Mouse (Mus musculus): ENCODE data around the gene Gprin1. TPM values are rescaled to one million over a fixed set of nuclear protein-coding genes. Genes with fewer than 3 reads are reported as not detected.

Gprin1 gene
- polyA plus RNA-seq, 1 experiment, result 0.11 TPM

DNA sequence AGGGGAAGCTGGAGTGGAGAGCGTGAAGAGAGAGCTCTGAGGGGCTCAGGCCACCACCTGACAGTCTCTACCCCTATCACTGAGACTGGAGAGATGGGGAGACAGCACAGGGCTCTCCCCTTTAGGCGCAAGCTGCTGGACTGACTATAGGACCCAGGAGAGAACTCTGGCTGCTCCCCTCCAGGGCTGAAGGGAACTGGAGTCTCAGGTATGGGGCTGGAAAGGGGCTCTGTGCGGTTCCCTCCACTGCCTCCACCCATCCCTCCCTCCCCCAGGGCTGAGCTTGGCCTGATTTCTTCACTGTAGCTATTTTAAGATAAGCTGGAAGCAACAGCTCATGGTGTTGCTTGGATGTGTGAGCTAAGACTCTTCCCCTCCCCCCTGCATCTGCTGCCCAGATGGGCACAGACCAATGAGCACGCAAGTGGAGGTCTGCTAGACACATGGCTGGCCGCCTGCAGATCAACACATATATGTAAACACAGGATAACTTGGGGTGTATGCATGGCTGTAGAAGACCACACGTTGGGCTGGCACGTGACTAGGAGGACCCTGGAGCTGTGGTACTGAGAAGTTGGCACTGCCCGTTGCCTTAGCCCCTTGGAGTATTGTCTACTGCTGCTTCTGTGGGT, 10.6 kb upstream of the Gprin1 start:
- H3ac ChIP-seq (ENCODE audit: control insufficient read depth, insufficient read length), result no peak overlapping the region
- H3K4me3 ChIP-seq, result no peak overlapping the region
- H3K79me2 ChIP-seq (ENCODE audit: control insufficient read depth, insufficient read depth), result no peaks in the 10 kb centered on the region
- peaks cover 49% of the 10 kb centered on the region for H3K27me3 ChIP-seq (ENCODE audit: control insufficient read depth, insufficient read depth, insufficient read length)
- H3K36me3 ChIP-seq (ENCODE audit: control insufficient read depth, insufficient read depth), result no peaks in the 10 kb centered on the region
- no peak overlapping the region for H3K4me2 ChIP-seq (ENCODE audit: low read depth)
- TF ChIP-seq POLR2A (IDR thresholded peaks at IDR 0.05; ENCODE audit: insufficient read length, low read depth) (no peak), TCF3 (IDR thresholded peaks at IDR 0.05; ENCODE audit: insufficient read length, low read depth) (no peak), REST (IDR thresholded peaks at IDR 0.05; ENCODE audit: insufficient read depth, insufficient read length) (no peak), MYOG (IDR thresholded peaks at IDR 0.05; ENCODE audit: control insufficient read depth in 1 of 3, insufficient read depth in 1 of 3, insufficient read length in 2 of 3, low read depth in 2 of 3) (peak in 1 of 3 experiments; percentile 4), TCF12 (IDR thresholded peaks at IDR 0.05; ENCODE audit: insufficient read depth, poor library complexity, severe bottlenecking) (no peak)

DNA sequence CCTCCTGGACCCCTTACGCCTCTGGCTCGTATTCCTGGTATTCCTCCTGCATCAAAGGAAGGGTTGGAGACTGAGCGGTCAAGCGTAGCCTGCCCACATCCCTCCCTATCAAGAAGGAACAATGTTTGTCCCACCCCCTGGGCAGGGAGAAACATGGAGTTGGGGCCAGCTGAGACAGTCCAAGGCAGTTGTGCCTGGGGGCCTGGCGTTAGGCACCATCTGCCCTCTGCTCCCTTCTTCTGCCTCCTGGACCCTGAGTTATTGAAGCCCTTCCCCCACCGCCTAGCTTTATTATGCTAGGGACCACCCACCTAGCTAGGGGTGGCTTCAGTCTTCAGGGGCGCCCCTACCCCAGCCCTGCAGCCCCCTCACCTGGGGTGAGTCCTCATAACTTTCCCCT, 9.8 kb upstream of the Gprin1 start:
- no peak overlapping the region for H3K4me3 ChIP-seq
- no peak overlapping the region for H3K4me2 ChIP-seq (ENCODE audit: low read depth)
- TF ChIP-seq SRF (IDR thresholded peaks at IDR 0.05; ENCODE audit: control insufficient read depth, insufficient read length, low read depth) (no peak), TCF12 (IDR thresholded peaks at IDR 0.05; ENCODE audit: insufficient read depth, poor library complexity, severe bottlenecking) (no peak), CEBPB (IDR thresholded peaks at IDR 0.05; ENCODE audit: insufficient read depth, poor library complexity, severe bottlenecking) (no peak), POLR2A (IDR thresholded peaks at IDR 0.05; ENCODE audit: insufficient read length, low read depth) (no peak), POLR2AphosphoS2 (IDR thresholded peaks at IDR 0.05; ENCODE audit: insufficient read length, low read depth) (no peak), E2F4 (IDR thresholded peaks at IDR 0.05; ENCODE audit: insufficient read depth) (no peak)
- no peaks in the 10 kb centered on the region for H3K79me2 ChIP-seq (ENCODE audit: control insufficient read depth, insufficient read depth)
- H3K27me3 ChIP-seq (ENCODE audit: control insufficient read depth, insufficient read depth, insufficient read length), result peaks cover 42% of the 10 kb centered on the region
- H3ac ChIP-seq (ENCODE audit: control insufficient read depth, insufficient read length), result no peak overlapping the region
- H3K36me3 ChIP-seq (ENCODE audit: control insufficient read depth, insufficient read depth), result no peaks in the 10 kb centered on the region

- peak overlapping the region; percentile 77 for H3K4me2 ChIP-seq (ENCODE audit: low read depth)
- H3K79me2 ChIP-seq (ENCODE audit: control insufficient read depth, insufficient read depth), result no peaks in the 10 kb centered on the region
- H3K4me3 ChIP-seq, result peak overlapping the region; percentile 1
- H3K27me3 ChIP-seq (ENCODE audit: control insufficient read depth, insufficient read depth, insufficient read length), result peaks cover 36% of the 10 kb centered on the region
- H3ac ChIP-seq (ENCODE audit: control insufficient read depth, insufficient read length), result no peak overlapping the region
- TF ChIP-seq TCF12 (IDR thresholded peaks at IDR 0.05; ENCODE audit: insufficient read depth, poor library complexity, severe bottlenecking) (no peak), TCF3 (IDR thresholded peaks at IDR 0.05; ENCODE audit: insufficient read length, low read depth) (no peak), POLR2A (IDR thresholded peaks at IDR 0.05; ENCODE audit: insufficient read length, low read depth) (no peak), E2F4 (IDR thresholded peaks at IDR 0.05; ENCODE audit: insufficient read depth) (no peak), SRF (IDR thresholded peaks at IDR 0.05; ENCODE audit: control insufficient read depth, insufficient read length, low read depth) (no peak), POLR2AphosphoS2 (IDR thresholded peaks at IDR 0.05; ENCODE audit: insufficient read length, low read depth) (no peak), MAX (IDR thresholded peaks at IDR 0.05; ENCODE audit: low read depth) (no peak), MYOG (IDR thresholded peaks at IDR 0.05; ENCODE audit: control insufficient read depth in 1 of 3, insufficient read depth in 1 of 3, insufficient read length in 2 of 3, low read depth in 2 of 3) (no peak), MYOD1 (IDR thresholded peaks at IDR 0.05; ENCODE audit: control insufficient read depth in 1 of 3, insufficient read length in 2 of 3, low read depth in 2 of 3) (no peak), CEBPB (IDR thresholded peaks at IDR 0.05; ENCODE audit: insufficient read depth, poor library complexity, severe bottlenecking) (no peak), USF1 (IDR thresholded peaks at IDR 0.05; ENCODE audit: low read depth) (no peak)
- H3K36me3 ChIP-seq (ENCODE audit: control insufficient read depth, insufficient read depth), result no peaks in the 10 kb centered on the region
Measured at GRCm38 (mm10) chr13:54758756-54759470, 9.2 kb upstream of the Gprin1 start.

DNA sequence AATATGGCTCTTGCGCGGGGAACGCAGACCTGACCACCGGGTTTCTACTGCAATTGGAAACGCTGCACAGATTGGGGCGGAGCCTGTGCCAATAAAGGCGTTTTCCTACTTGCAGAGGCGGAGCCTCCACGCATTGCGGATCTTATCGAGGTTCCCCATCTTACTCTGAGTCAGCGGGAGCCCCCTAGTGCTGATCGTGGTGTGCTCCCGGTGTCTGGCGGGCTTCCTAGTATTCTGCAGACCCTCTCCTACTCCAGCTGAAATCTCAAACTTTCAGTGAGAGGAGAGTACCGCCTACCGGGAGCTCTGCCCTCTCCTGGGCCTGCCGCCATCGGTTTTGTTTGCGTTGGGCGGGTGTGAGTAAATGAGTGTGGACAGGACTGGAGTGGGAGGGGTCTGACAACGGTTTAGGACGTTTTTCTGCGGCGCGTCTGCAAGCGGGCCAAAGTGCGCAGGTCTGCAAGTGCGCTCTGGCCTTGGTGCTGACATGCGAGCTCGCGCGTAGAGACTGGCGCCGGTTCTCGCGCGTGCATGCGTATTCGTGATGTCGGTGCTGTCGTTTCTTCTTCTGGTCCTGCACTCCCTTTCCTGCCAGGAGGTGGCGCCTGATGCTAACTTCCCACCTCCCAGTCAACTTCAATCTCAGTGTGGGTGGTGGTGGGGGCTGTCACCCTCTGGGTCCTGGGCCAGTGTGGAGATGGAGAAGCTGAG, 8.5 kb upstream of the Gprin1 start:
- peak overlapping the region; percentile 1 for H3K4me3 ChIP-seq
- peaks cover 29% of the 10 kb centered on the region for H3K27me3 ChIP-seq (ENCODE audit: control insufficient read depth, insufficient read depth, insufficient read length)
- no peaks in the 10 kb centered on the region for H3K36me3 ChIP-seq (ENCODE audit: control insufficient read depth, insufficient read depth)
- peak overlapping the region; percentile 77 for H3K4me2 ChIP-seq (ENCODE audit: low read depth)
- TF ChIP-seq E2F4 (IDR thresholded peaks at IDR 0.05; ENCODE audit: insufficient read depth) (no peak), SRF (IDR thresholded peaks at IDR 0.05; ENCODE audit: control insufficient read depth, insufficient read length, low read depth) (peak; percentile 58), REST (IDR thresholded peaks at IDR 0.05; ENCODE audit: insufficient read depth, insufficient read length) (peak; percentile 97)
- H3K79me2 ChIP-seq (ENCODE audit: control insufficient read depth, insufficient read depth), result no peaks in the 10 kb centered on the region
- no peak overlapping the region for H3ac ChIP-seq (ENCODE audit: control insufficient read depth, insufficient read length)

All from myocyte (in vitro differentiated cells).